Mouse (Mus musculus) spleen, adult 18-20 months (tissue): ENCODE data around the gene Bicc1.
"Not testable (repeated sequence)": the region's sequence is repeated elsewhere in the genome, so short reads cannot be mapped to it uniquely, and the experiment has no call there.

Experiments
- DNase-seq, 2 experiments: peaks; one replicate each; pipeline ENCODE4 v3.0.0; 2022; ENCODE audit warnings: mixed read lengths in 2 of 2

Gene Bicc1

DNA sequence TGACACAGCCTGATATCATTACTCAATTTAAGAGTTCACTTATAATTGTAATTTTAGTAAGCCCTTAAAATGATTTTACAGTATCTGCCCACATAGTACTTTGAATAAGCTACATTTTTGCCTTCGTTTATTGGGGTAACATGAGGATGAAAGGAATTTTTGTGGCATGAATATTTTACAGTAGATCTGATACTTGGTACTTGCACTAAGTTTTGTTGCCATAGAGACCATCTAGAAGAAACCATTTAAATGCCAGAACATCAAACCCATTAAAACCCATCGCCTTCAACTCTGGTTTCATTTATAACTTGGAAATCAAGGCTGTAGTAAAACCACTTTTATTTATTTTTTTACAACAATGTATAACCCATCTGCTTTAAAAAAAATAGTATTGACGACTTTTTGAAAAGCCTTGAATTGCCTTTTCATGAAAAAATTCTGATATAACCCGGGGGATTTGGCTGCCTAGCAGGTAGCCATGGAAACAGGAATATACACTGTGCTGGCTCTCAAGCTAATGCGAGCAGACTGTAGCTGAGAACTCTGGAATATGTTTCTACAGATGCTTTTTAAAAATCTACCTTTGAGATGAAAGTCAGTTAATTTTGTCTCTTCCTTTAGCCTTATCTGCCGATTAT is 165.9 kb downstream of the Bicc1 start:
- DNase-seq, result no peak

DNA sequence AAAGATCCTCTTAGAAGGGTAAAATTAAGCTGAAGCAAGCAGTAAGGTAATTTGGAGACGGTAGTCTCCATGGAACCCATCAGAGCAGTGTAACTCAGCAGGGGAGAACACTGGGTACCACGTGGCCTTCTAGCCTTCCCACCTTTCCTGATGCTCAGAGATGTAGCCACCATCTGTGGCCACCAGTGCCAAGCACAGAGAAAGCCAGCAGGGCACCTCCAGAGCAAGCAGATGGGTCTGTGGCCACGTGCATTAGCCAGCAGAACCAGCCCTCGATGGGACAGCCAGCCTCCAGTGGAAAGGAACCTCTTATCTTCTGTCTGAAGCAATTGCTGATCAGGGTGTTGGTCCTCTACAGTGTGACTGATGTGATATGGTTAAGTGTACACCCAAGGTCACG is 172.1 kb downstream of the Bicc1 start:
- DNase-seq, result no peak

DNA sequence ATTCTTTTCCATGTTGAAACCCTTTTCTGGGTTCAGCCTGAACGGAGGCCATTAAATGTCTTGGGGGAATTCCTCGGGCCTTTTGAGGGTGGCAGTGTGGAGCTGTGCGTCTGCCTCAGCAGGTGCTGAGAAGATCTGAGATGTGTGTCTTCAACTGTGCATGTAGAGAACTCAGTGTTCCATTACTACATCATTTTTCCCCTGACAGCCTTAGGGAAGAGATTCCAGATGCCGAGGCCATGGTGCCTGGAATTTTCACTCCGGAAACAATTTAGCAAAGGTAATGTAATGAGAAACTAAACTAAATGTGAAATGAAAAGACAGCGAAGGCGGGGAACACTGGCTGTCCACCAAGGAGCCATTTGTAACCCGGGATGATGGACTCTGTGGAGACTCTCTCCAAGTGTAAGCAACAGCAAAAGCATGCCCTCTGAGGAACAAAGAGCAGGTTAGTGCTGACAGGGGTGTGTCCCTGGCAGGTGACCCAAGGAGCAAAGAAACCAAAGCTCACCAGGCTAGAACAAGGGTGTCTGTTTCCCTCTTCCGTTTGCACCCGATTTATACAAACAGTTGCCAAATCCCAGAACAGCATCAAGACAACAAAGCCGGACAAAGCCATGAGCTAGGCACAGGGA is 176.3 kb downstream of the Bicc1 start:
- no peak for DNase-seq

DNA sequence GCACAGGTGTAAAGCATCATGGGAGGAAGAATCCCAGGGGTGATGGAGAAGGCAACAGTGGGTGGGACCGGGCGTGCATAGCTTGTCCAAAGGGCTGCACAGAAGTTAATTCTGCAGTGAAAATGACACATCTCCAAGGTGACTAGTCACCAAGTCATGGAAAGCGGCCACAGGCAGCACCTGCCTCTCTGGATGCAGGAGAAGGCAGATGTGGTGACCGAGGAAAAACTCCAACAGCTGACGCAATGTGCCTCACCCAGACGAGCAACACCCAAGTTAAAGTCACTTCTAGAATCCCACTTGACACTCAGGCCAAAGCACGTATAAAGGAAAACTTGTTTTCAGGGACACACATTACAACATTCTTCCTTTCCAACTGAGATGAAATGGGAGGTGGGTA is 177.3 kb downstream of the Bicc1 start:
- no peak for DNase-seq

DNA sequence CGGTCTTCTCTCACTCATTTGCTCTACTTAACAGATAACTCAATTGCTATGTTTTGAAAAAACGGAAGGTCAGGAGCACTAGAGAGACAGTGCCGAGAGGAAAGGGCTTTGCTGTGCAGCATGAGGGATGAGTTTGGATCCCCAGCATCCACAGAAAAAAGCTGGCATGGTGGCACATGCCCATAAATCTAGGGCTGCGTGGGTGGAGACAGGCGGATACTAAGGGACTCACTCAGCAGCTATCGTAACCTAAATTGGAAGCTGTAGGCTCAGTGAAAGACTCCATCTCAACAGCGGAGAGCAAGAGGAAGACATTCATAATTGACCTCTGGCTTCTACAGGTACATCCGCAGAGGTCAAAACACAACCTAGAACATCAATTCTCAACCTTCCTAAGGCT is 179.8 kb downstream of the Bicc1 start:
- no peak for DNase-seq

DNA sequence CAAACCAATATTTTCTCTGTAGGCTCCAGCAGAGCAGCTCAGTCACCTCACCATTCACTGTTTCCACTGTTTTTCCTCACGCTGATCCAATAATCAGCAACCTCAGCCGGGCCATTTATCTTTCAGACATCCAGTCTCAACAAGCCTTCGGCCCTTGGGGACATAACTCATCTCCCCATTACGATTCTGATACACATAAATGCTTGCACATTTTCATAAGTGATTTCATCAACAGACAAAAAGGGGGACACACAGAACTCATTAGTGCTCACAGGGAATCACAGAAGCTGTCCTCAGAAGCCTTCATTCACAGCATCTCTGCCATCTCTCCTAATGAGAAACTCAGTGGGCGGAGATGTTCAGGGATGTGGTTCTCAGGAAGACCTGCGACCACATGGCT is 182.4 kb downstream of the Bicc1 start:
- DNase-seq, result no peak

DNA sequence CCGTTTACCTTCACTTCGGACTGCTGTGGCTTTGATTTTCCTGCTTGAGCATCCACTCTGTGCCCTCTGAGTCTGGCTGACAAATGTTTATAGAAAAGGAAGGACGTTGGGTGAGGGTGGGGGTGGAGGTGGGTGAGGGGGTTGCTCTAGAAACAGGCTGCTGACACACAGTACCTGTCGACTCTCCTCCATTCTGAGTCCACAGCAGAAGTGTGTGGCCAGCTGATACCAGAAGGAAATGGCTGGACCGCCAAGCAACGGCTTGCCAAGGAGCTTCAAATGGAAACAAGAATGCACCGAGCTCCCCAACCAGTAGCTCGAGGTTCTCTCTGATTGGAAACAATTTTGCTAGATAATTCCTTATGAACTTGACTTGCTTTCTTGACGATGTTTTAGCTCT is 182.9 kb downstream of the Bicc1 start:
- DNase-seq, result no peak

DNA sequence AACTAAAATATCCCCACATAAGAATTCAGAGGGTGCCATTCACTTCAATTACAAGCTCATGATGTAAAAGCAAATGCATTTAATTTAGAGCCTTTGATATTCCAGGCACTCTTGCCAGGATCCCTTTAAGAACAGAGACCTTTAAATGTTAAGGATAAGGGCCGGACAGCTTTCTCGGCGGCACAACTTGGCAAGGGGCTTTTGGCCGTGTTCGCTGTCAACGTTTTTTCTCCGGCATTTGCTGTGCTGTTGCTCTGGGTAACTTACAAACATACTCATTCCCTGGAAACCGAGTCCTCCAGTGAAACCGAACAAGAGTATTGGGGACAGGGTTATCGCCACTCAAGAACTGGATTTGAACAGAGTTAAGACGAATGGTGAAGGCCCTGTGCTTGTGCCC is 188.3 kb downstream of the Bicc1 start:
- DNase-seq, result no peak

DNA sequence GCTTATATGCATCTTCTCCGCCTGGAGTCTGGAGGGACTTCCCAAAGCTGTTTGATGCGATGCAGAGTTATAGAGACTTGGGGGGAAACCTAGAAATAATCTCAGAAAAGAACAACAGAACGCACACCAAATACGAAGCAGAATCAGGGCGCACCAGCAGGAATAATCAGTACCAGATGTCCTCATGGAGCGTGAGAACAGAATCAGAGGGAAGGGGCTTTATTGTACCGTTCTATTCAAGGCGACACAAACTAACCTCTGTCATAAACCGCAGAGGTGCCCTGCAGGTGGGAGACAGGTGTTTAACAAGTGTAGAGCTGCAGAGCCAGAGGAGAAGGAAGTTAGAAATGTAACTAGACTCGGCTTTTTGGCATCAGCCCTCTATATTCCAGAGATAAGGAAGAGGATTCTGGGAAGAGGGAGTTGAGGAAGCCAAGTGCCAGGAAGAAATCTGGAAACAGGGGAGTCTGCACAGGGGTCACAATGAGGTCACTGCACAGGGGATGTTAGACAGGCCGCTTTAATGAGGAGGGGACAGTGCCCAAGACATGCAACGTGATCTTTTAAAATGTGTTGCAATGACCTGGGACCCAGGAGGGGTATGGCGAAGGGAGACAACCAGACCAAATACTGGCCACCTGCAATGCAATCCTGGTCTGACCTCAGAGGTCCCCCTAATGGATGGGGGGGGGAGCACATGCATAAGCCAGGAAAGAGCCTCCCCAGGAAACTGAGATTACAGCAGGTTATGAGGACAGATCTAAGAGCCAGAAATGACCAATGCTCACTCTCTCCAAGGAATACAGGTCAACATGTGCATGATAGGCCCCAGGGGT is 190.4 kb downstream of the Bicc1 start:
- DNase-seq, result no peak

DNA sequence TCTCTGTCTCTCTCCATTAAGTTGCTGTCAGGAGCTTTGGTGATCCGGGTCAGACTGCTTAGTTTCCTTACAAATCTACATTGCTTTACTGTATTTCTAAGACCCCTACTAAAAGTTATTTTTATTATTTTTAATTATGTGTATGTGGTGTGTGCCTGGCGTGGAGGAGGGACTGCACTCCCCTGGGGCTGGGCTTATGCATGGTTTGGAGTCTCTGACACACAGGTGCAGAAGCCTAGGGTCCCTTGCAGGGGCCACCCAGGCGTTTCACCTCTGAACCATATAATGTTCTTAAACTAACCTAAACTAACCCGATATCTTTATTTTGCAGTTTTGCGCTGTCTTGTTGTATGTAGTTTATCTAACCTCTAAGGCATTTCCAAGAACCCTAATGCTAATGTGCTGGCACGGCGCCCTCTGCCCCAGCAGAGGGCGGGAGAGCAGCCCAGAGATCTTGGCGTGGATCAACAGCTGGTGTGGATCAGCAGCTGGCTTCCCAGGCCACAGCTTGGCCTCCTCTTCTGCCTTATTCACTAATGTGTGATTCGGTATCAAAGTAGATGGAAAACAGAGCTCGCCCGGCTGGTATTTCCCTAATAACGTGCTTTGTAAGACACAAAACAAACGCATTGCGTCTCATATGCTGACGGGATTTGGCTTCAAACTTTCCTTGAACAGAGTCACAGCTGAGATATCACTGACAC is 192.7 kb downstream of the Bicc1 start:
- no peak for DNase-seq

DNA sequence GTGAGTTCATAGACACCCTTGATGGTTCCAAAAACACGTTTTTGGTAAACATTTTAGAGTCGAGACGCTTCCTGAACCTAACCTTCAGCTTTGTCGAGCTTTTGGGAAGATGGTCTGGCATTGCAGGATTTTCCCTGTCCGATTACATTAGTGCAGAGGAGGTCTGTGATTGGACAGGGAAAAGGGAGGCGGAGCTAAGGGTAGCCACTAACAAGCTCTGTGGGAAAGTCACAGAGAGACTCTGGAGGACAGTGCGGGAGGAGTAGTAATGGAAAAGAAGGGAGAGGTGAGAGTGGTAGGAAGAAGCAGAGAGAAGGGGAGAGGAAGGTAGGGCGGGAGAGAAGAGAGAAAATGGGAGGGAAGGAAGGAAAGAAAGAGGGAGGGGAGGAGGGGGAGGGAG is 194.8 kb downstream of the Bicc1 start:
- DNase-seq, result no peak

DNA sequence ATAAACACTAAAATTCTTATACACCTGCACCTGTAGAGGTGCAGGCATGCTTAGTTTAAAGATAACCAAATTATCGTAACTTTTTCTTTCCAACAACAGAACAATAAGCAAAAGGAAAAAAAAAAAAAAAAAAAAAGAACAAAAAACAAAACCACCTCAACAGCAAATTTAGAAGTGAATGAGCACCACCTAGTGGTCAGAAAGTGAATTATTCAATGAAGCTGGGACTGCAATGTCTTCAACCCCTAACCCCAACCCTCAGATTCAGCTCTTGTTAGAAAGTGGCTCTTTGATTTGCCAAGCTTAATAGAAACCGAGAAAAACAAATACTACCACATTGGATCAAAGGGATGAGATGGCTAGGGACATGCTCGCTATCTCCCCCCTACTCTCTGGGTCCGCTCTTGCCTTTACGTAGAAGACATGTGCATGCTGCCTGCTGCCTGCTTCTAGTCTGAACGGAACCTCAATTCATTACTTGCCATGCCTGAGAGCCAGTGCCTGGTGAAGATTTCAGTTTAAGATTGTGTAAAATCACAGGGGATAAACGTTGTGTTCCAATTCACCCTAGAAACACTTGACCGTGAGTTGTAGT is 195.8 kb downstream of the Bicc1 start:
- no peak for DNase-seq

DNA sequence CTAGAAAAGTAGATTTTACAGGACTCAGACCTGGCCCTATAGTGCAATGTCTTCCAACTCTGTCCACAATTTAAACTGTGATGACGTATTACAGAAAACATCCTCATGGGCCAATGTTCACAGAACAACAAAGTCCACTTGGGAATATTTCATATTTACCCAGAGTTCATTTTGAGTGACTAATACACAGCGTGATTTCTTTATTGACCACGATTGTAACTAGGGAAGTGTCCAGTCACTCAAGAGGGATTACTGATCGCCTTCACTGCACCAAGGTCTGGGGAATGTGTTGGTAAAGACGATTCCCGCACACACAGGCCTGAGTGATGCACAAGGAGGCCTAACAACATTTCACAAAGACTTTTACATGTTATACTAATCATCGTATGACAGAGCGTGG is 197.9 kb downstream of the Bicc1 start:
- no peak for DNase-seq

DNA sequence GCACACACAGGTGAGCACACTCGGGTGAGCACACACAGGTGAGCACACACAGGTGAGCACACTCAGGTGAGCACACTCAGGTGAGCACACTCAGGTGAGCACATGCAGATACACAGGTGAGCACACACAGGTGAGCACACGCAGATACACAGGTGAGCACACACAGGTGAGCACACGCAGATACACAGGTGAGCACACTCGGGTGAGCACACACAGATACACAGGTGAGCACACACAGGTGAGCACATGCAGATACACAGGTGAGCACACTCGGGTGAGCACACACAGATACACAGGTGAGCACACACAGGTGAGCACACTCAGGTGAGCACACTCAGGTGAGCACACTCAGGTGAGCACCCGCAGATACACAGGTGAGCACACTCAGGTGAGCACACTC is 199.1 kb downstream of the Bicc1 start:
- DNase-seq, result not testable (repeated sequence)

DNA sequence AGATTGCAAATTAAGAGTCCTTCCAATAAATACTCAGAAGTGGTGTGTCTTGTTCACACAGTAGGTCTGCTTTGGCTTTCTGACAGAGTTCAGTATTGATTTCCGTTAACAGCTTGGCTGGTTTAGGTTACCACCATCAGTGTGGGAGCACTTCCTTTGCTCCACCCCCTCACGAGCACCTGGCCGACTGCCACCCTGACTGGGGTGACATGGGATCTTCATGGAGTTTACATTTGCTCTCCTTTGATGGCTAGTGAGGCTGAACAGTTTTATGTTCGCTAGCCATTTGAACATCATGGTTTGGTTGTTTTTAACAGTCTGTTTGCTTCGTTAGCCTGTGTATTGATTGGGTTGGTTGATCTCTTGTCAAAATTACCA is 206.7 kb downstream of the Bicc1 start:
- DNase-seq, result no peak

DNA sequence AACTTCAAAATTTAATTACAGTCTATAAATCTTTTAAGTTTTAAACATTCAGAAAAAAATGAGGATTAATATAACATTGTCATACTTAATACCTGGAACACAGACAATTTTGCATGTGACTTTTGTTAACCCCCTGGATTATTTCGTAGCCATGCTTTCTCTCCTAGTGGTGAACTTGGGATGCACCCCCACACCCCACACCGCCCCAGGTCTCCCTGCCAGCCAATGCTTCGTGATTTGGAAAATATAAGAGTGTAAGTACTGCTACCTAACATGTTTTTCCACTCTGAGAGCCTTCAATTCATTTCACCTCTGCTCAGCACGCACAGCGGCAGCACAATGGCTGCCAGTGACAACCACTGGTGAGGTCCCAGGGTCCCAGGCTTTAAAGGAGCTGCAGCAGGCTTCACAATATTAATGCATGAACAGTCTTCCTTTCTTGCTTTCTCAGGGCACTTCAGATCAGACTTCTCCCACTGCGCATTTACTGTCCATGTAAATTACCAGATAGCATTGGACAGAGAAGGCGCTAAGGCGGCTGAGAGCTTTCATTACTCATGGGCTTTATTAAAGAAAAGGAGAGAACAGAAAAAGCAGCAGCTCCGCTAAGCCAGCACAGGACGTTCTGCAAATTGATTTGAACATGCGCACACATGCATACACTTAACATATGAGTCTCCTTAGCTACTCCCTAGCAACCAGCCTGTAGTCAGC is 207.3 kb downstream of the Bicc1 start:
- DNase-seq, result no peak

DNA sequence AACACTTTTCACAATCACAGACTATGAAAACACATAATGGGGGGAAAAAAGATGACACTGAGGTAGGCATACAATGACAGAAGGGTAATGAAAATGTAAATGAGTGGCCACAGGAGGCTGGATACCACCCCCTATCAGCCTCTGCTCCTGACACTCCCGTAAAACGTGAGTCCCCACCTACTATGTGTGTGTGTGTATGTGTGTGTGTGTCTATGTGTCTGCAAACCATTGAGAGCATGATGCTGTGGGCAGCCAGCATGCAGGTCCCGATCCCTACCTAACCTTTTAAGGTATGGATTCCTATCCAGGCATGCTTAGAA is 209.4 kb downstream of the Bicc1 start:
- DNase-seq, result no peak

DNA sequence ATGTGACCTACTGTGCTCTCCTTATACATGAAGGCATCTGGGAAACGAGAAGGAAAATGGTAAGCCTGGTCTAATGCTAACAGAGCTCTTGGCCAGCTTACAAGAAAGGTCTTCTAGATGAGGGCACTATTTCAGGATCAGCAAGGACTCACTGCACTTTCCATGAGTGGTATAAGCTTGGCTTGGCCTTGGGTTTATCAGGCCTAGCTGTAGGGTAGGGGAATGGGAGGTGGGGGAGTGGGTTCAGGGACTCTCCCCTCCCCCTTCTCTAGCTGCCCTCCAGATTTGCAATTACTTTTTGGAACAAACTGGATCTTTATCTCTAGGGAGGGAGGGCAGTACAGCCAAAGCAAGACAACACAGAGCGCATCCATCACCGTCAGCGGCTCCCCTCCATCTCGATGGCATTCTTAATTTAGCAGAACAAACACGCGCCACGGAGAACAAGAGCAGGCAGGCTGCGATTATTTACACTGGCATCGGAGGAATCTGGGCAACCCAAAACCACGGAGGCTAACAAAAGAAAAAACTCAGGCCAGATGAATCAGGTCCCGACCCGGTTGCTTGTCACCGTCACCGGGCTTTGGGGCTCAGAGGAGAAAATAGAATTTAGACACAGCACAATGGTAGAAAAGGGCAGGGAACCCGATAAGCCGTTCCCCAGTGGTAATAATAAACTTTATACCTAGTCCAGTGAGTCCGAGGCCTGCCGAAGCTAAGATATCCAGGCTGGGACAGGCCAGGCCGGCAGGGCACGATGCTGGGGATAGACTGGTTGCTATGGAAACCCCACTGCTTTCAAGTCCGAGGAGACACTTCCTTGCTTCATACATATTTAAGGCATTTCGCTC is 210.0 kb downstream of the Bicc1 start:
- no peak for DNase-seq

DNA sequence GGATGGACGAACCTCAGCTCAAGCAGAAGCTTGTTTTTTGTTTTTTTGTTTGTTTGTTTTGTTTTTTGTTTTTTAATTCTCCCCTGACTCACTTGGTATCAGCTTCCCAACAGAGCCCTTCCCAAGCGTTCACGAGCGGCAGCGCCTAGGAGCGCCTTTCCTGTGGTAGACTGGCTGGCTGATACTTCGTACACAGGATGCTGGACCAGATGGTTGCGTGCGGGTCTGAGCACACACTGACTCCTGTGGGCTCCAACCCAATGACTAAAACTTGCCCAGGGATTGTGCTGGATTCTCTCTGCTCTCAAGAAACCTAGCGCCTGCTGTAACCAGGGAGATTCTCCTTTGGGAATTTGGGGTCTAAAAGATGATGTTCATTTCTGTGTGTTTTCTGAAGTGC is 211.2 kb downstream of the Bicc1 start:
- no peak for DNase-seq

DNA sequence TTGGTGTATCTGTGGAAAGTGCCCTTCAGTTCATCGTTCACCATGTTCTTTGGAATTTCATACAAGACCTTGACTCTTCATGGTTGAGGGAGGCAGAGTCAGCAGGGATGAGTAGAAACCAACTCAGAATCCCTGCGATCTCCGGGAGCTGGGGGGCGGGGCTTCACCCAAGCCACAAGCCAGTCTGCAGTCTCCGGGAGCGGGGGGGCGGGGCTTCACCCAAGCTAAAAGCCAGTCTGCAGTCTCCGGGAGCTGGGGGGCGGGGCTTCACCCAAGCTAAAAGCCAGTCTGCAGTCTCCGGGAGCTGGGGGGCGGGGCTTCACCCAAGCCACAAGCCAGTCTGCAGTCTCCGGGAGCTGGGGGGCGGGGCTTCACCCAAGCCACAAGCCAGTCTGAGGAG is 213.4 kb downstream of the Bicc1 start:
- DNase-seq, result not testable (repeated sequence)

DNA sequence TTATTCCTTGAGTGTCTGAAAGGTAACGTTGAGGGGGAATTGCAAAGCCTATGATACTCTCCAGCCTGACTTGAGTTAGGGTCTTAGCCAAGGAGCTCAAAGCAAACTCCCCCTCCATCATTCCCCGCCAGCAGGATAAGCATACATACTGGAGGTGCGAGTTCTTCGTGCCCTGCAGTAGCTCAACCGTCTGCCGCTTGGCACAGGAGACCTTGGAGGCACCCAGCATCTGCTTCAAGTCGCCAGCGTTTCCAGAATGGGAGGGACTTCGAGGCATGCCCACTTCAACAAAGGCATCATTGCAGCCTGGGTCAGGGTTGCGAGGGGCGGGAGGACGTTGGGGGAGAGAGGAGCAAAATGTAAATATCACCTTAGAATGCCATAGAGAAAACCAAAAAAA is 214.4 kb downstream of the Bicc1 start:
- no peak for DNase-seq

DNA sequence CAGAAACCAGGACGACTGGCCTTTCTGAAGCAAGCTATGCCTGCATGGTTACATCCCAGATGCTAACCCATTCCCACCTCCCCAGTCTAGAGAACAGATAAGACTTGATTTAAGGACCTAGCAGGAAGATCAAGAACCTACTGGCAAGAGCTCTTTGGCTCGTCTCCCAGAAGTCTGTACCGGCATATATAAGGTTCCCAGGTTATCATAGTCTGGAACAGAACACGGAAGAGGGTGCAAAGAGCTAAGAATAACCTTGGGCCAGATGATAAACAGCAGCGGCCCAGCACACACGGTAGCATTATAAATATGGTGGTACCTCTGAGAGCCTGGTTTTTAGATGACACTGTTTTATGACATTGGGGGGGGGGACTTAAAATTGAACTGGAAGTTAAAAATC is 217.9 kb downstream of the Bicc1 start:
- no peak for DNase-seq
